Mouse (Mus musculus) intestine, embryonic 15.5 days (tissue): ENCODE results near the gene Krt17. TPM values are rescaled to one million over a fixed set of nuclear protein-coding genes. Genes with fewer than 3 reads are reported as not detected.

Experiments
- polyA plus RNA-seq: library from polyadenylated mRNA; unstranded; fragments of >200 nt; fragmentation: Nextera tagmentation; extraction: Ambion mirVana; gene quantifications from 2 replicates; pipeline ENCODE4 v1.2.1, GENCODE M21; 2015

Gene Krt17
- polyA plus RNA-seq, 1 experiment from 2014 or later = 11.6 TPM

Other genes starting within 250 kb of the Krt17 start
- not detected in 2 replicates for gene Krt33a, start 244.8 kb downstream of the Krt17 start, polyA plus RNA-seq
- gene Krt33b, start 231.2 kb downstream of the Krt17 start, polyA plus RNA-seq = 0.09 TPM in 1 of 2 replicates, not detected in the other
- not detected in 2 replicates for gene Krt34, start 219.5 kb downstream of the Krt17 start, polyA plus RNA-seq
- not detected in 2 replicates for gene Krt31, start 210.5 kb downstream of the Krt17 start, polyA plus RNA-seq
- gene Krt32, start 172.8 kb downstream of the Krt17 start, polyA plus RNA-seq = 0.11 TPM in 1 of 2 replicates, not detected in the other
- not detected in 2 replicates for gene Krt35, start 164.8 kb downstream of the Krt17 start, polyA plus RNA-seq
- gene Krt36, start 155.4 kb downstream of the Krt17 start, polyA plus RNA-seq = not detected in 2 replicates
- 0.50 and 0.58 TPM in 2 replicates for gene Krt13, start 139.5 kb downstream of the Krt17 start, polyA plus RNA-seq
- gene Krt15, start 125.1 kb downstream of the Krt17 start, polyA plus RNA-seq = 4.7 and 5.9 TPM in 2 replicates
- gene Krt19, start 112.4 kb downstream of the Krt17 start, polyA plus RNA-seq = 743 and 782 TPM in 2 replicates
- not detected in 2 replicates for gene Krt9, start 67.8 kb downstream of the Krt17 start, polyA plus RNA-seq
- gene Krt14, start 53.5 kb downstream of the Krt17 start, polyA plus RNA-seq = 8.6 and 9.6 TPM in 2 replicates
- gene Krt16, start 12.1 kb downstream of the Krt17 start, polyA plus RNA-seq = not detected in 2 replicates
- gene Krt42, start 8.8 kb upstream of the Krt17 start, polyA plus RNA-seq = not detected in 2 replicates
- 1,793 and 1,952 TPM in 2 replicates for gene Eif1, start 58.9 kb upstream of the Krt17 start, polyA plus RNA-seq
- gene Gast, start 73.4 kb upstream of the Krt17 start, polyA plus RNA-seq = 2.1 and 2.4 TPM in 2 replicates
- 13.9 and 15.5 TPM in 2 replicates for gene Hap1, start 95.1 kb upstream of the Krt17 start, polyA plus RNA-seq
- 133 and 139 TPM in 2 replicates for gene Jup, start 136.7 kb upstream of the Krt17 start, polyA plus RNA-seq
- gene P3h4, start 153.8 kb upstream of the Krt17 start, polyA plus RNA-seq = 44.1 and 45.4 TPM in 2 replicates
- 84.2 and 86.6 TPM in 2 replicates for gene Fkbp10, start 154.7 kb upstream of the Krt17 start, polyA plus RNA-seq
- 94.2 and 100 TPM in 2 replicates for gene Nt5c3b, start 180.8 kb upstream of the Krt17 start, polyA plus RNA-seq
- 0.35 and 0.47 TPM in 2 replicates for gene Klhl10, start 180.9 kb upstream of the Krt17 start, polyA plus RNA-seq
- gene Klhl11, start 211.7 kb upstream of the Krt17 start, polyA plus RNA-seq = 5.7 and 5.9 TPM in 2 replicates